Mouse (Mus musculus): ENCODE results near the gene Ophn1.

DNA sequence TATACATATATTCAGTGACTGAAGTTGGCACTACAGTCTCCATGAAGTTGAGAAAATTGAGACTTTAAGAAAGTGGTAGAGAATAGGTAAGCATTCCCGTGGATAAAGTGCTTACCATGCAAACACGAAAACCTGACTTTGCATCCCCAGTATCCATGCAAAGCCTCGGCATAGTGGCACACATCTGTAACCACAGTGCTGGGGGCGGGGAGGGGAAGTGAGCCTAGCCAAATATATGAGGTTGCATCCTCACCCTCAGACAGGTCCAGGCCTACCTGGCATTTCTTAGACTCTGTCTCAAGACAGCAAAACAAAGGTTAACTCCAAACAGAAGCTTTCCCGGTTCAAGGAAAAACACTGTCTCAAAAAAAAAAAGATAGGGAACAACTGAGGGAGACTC lies 21.7 kb downstream of the Ophn1 start:
- TF ChIP-seq CTCF (IDR thresholded peaks at IDR 0.05; ENCODE audit: low read depth, low read length) = no peak
- no peak for TF ChIP-seq EP300 (IDR thresholded peaks at IDR 0.05; ENCODE audit: insufficient read depth, low read depth, low read length)

Data from ES-Bruce4 (cell line).